In the genomic region with DNA sequence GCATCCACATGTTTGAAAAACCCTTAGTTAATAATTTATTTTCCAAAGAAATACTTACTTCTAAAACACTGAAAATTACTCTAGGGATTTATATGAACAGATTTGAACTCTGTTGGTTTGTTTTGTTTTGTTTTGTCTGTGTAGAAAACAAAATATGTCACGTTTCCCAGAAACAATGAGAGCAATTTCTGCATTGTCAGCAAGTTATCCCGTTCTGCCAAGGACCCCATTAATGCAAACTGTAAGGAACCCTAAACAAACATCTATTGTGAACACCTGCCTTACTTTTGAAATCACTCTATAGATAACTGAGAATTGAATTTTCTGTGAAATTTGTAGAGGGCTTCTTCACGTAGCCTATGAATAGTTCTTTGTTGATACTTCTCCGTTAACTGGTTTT, we compare ENCODE assay signal across 27 mouse cellular contexts.
"Had no signal": no experiment of that assay in that cellular context is flagged by ENCODE, and none has a peak within 500 bp of the region (broad histone marks: within the 10 kb centered on the region; RNA-seq: fewer than 3 reads in every experiment).

No protein-coding gene starts in this region.

- H3K36me3 ChIP-seq: embryonic facial prominence, embryonic 10.5 days; embryonic facial prominence, embryonic 12.5 days; embryonic facial prominence, embryonic 13.5 days; embryonic facial prominence, embryonic 15.5 days; forebrain, embryonic 10.5 days; forebrain, embryonic 12.5 days; forebrain, embryonic 15.5 days had no signal

- H3K4me1 ChIP-seq: embryonic facial prominence, embryonic 12.5 days; embryonic facial prominence, embryonic 13.5 days; embryonic facial prominence, embryonic 15.5 days; forebrain, embryonic 12.5 days; forebrain, embryonic 13.5 days; forebrain, embryonic 15.5 days had no signal

- DNase-seq: cerebellum, adult 9-10 months; cerebellum, adult 9-11 months; cerebellum, postnatal 10 days; cerebellum, postnatal 14 days; cerebellum, postnatal 25 days; cerebellum, postnatal 36 days; embryo, embryonic 11 days; forebrain, postnatal 0 days; gastrocnemius, adult 2 months; gastrocnemius, postnatal 10 days; gastrocnemius, postnatal 14 days; gastrocnemius, postnatal 25 days; gastrocnemius, postnatal 36 days; heart, adult 11 months; heart, adult 18-20 months; heart, adult 2 months had no signal

- ATAC-seq: forebrain, embryonic 13.5 days; forebrain, embryonic 14.5 days; forebrain, embryonic 15.5 days; forebrain, embryonic 16.5 days; forebrain, postnatal 0 days had no signal

- H3K4me2 ChIP-seq: embryonic facial prominence, embryonic 12.5 days; embryonic facial prominence, embryonic 13.5 days; embryonic facial prominence, embryonic 15.5 days; forebrain, embryonic 12.5 days; forebrain, embryonic 13.5 days; forebrain, embryonic 15.5 days had no signal

- H3K27ac ChIP-seq: embryonic facial prominence, embryonic 10.5 days; embryonic facial prominence, embryonic 12.5 days; embryonic facial prominence, embryonic 13.5 days; embryonic facial prominence, embryonic 15.5 days; forebrain, embryonic 10.5 days; forebrain, embryonic 12.5 days; forebrain, embryonic 13.5 days; forebrain, embryonic 15.5 days; gastrocnemius, adult 2 months; heart, adult 2 months had no signal

- H3K4me3 ChIP-seq: embryonic facial prominence, embryonic 10.5 days; embryonic facial prominence, embryonic 12.5 days; embryonic facial prominence, embryonic 13.5 days; embryonic facial prominence, embryonic 15.5 days; erythroblast, embryonic 14.5 days; forebrain, embryonic 10.5 days; forebrain, embryonic 12.5 days; forebrain, embryonic 13.5 days; forebrain, embryonic 15.5 days; gastrocnemius, adult 2 months; heart, adult 2 months had no signal

- H3K27me3 ChIP-seq: embryonic facial prominence, embryonic 12.5 days; embryonic facial prominence, embryonic 13.5 days; embryonic facial prominence, embryonic 15.5 days; forebrain, embryonic 12.5 days; forebrain, embryonic 13.5 days; forebrain, embryonic 15.5 days had no signal

- H3K9me3 ChIP-seq: embryonic facial prominence, embryonic 10.5 days; embryonic facial prominence, embryonic 12.5 days; embryonic facial prominence, embryonic 13.5 days; embryonic facial prominence, embryonic 15.5 days; forebrain, embryonic 10.5 days; forebrain, embryonic 12.5 days; forebrain, embryonic 13.5 days; forebrain, embryonic 15.5 days had no signal

- H3K9ac ChIP-seq: embryonic facial prominence, embryonic 12.5 days; embryonic facial prominence, embryonic 13.5 days; embryonic facial prominence, embryonic 15.5 days; forebrain, embryonic 12.5 days; forebrain, embryonic 13.5 days; forebrain, embryonic 15.5 days; forebrain, postnatal 0 days had no signal
